Mouse (Mus musculus): ENCODE results near the gene Spsb1.

GRCm38 (mm10) chr4:149918455-149919070 lies 36.3 kb downstream of the Spsb1 start:
- TF ChIP-seq CTCF (IDR thresholded peaks at IDR 0.05) (no peak), EP300 (IDR thresholded peaks at IDR 0.05) (no peak)

Measured in lung, postnatal 0 days (tissue).